Mouse (Mus musculus) testis, adult 2 months (tissue): ENCODE results near the gene Hfe. TPM values are rescaled to one million over a fixed set of nuclear protein-coding genes. Genes with fewer than 3 reads are reported as not detected.

ENCODE experiments used
- H3K27ac ChIP-seq: fragments of 200-500 bp; 2 replicates; pipeline ENCODE4 v1.5.1; 2012; ENCODE audit warnings: low read depth, low read length; ENCODE audit not compliant: control insufficient read depth, insufficient read depth
- H3K27me3 ChIP-seq: fragments of 200-500 bp; 2 replicates; pipeline ENCODE4 v1.6.1; 2012; ENCODE audit warnings: mild to moderate bottlenecking, low read length, moderate library complexity; ENCODE audit not compliant: control insufficient read depth, insufficient read depth
- H3K36me3 ChIP-seq: fragments of 200-500 bp; 2 replicates; pipeline ENCODE4 v1.6.1; 2012; ENCODE audit warnings: mild to moderate bottlenecking, low read length; ENCODE audit not compliant: control insufficient read depth, insufficient read depth
- H3K4me1 ChIP-seq: fragments of 200-500 bp; 2 replicates; pipeline ENCODE4 v1.6.1; 2012; ENCODE audit warnings: low read length; ENCODE audit not compliant: control insufficient read depth, insufficient read depth
- H3K4me3 ChIP-seq: fragments of 200-500 bp; 2 replicates; pipeline ENCODE4 v1.5.1; 2012; ENCODE audit warnings: low read depth, mild to moderate bottlenecking, low read length, moderate library complexity, mixed read lengths; ENCODE audit not compliant: control insufficient read depth
- CTCF ChIP-seq: fragments of 200-500 bp; IDR thresholded peaks from 2 replicates; pipeline ENCODE4 v1.5.1; 2012; ENCODE audit warnings: low read depth, mild to moderate bottlenecking, inconsistent platforms, low read length, moderate library complexity; ENCODE audit not compliant: control insufficient read depth, insufficient read depth, insufficient replicate concordance
- POLR2A ChIP-seq: fragments of 200-500 bp; IDR thresholded peaks from 2 replicates; pipeline ENCODE4 v1.6.1; 2012; ENCODE audit warnings: low read depth, mild to moderate bottlenecking, inconsistent platforms, low read length, moderate library complexity; ENCODE audit not compliant: control insufficient read depth
- polyA plus RNA-seq: library from polyadenylated mRNA; depleted of rRNA; stranded (reverse); fragments of >200 nt; gene quantifications from 2 replicates; pipeline ENCODE4 v1.2.3, GENCODE M21; 2012

Gene Hfe
- polyA plus RNA-seq, 1 experiment = 6.1 TPM

DNA sequence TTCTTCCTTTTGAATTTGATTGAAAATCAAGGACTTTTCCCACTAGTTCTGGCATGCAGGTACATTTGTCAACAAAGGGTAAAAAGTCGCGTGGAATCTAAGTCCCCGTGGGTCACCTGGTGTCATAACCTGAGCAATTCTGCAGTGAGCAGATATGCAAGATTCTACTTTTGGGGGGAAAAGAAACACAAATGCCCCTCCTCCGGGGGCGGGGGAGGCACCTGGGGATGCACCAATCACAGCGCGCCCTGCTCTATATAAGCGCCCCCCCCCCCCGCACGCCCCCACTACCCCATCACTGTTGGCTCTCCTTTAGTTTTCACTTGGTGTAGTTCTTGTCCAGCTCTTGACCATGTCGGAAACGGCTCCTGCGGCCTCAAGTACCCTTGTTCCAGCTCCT, 15.1 kb downstream of the Hfe start, which contains the start of gene Hist1h1t:
TSS of gene Hist1h1t (plus strand) at position 301 of the 400 bp plus-strand sequence.
- Histone ChIP-seq H3K27me3 (no peaks in the 10 kb centered on the region), H3K36me3 (no peaks in the 10 kb centered on the region), H3K27ac (peak within 1 kb of the TSS; percentile 93), H3K4me3 (peak within 1 kb of the TSS; percentile 76), H3K4me1 (peaks cover 13% of the 10 kb centered on the region)
- no peak for TF ChIP-seq CTCF
- no peak; the same call in 1 of the 2 replicates for TF ChIP-seq POLR2A

GRCm38 (mm10) chr13:23694956-23695355, 15.7 kb downstream of the Hfe start:
- Histone ChIP-seq H3K4me3 (peak overlapping the region; percentile 39; the same call in 1 of the 2 replicates), H3K27me3 (no peaks in the 10 kb centered on the region), H3K36me3 (no peaks in the 10 kb centered on the region), H3K27ac (no peak overlapping the region; the same call in 1 of the 2 replicates), H3K4me1 (peaks cover 13% of the 10 kb centered on the region)
- TF ChIP-seq CTCF (no peak), POLR2A (no peak)

DNA sequence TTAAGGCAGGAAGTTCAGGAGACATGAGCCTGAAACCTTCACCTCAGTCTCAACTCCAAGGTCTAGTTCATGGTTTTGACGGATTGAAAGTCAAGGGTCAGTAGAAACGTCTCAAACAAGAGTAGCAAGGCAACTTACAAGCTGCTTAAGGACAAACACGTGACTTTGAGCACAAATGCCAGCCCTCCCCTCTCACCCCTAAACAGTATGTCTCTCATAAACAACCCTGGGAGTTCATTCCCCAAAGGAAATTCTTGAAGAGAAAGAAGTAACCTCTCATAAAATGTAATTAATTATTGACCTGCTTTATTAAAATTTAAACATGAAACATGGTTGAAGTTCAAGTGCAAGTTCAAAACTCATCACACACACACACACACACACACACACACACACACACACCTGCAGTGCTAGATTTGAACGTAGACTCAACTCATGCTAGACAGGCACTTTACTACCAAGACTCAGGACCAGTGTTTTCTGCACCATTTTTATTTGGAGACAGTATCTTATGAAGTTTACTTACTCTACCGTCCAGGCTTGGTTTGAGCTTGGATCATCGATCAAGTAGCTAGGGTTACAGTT, 16.7 kb downstream of the Hfe start:
- no peak overlapping the region for H3K27ac ChIP-seq
- no peaks in the 10 kb centered on the region for H3K36me3 ChIP-seq
- peaks cover 13% of the 10 kb centered on the region for H3K4me1 ChIP-seq
- H3K4me3 ChIP-seq = no peak overlapping the region
- TF ChIP-seq CTCF (no peak), POLR2A (no peak)
- H3K27me3 ChIP-seq = no peaks in the 10 kb centered on the region

DNA sequence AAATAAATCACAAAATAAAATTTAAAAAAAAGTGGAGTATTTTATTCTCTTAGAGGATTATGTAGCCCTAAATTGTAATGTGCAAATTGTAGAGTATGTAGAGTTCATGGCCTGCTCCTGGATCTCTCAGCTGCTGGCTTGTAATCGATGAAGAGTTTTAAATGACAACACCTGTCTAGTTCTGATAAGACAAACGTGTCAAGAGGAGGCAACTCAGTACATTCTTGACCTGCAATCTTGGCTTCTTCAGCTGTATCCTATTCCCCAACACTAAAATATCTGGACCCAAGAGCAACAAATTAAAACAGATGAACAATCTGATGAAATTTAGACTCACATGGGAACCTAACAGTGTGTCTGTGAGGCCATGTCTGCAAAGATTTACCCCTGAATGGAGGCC, 21.2 kb downstream of the Hfe start:
- TF ChIP-seq POLR2A (no peak), CTCF (no peak)
- no peaks in the 10 kb centered on the region for H3K36me3 ChIP-seq
- H3K4me3 ChIP-seq = no peak overlapping the region
- no peaks in the 10 kb centered on the region; the same call in 1 of the 2 replicates for H3K4me1 ChIP-seq
- no peaks in the 10 kb centered on the region for H3K27me3 ChIP-seq
- H3K27ac ChIP-seq = no peak overlapping the region

GRCm38 (mm10) chr13:23688956-23689355, 21.7 kb downstream of the Hfe start:
- no peak overlapping the region for H3K4me3 ChIP-seq
- no peaks in the 10 kb centered on the region; the same call in 1 of the 2 replicates for H3K4me1 ChIP-seq
- no peaks in the 10 kb centered on the region for H3K27me3 ChIP-seq
- H3K27ac ChIP-seq = no peak overlapping the region
- no peaks in the 10 kb centered on the region for H3K36me3 ChIP-seq
- TF ChIP-seq POLR2A (no peak), CTCF (no peak)

DNA sequence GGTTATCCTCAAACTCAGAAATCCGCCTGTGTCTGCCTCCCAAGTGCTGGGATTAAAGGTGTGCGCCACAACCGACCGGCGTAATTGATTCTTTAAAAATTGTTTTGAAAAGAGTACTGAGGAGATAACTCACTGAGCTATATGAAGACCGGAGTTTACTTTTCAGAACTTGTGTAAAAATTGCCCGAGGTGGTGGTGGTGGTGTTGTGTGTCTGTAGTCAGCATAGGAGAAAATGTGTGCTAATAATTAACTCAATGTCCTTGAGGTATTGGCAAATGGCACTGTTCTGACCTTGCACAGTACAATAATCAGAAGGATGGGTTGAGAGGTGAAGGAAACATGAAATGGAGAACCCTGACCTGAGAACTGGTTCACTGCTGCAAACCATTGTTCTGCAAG, 22.7 kb downstream of the Hfe start:
- no peaks in the 10 kb centered on the region for H3K36me3 ChIP-seq
- no peaks in the 10 kb centered on the region for H3K27me3 ChIP-seq
- no peak overlapping the region for H3K4me3 ChIP-seq
- no peak overlapping the region for H3K27ac ChIP-seq
- TF ChIP-seq CTCF (no peak), POLR2A (no peak)
- peaks cover 1% of the 10 kb centered on the region; the same call in 1 of the 2 replicates for H3K4me1 ChIP-seq

DNA sequence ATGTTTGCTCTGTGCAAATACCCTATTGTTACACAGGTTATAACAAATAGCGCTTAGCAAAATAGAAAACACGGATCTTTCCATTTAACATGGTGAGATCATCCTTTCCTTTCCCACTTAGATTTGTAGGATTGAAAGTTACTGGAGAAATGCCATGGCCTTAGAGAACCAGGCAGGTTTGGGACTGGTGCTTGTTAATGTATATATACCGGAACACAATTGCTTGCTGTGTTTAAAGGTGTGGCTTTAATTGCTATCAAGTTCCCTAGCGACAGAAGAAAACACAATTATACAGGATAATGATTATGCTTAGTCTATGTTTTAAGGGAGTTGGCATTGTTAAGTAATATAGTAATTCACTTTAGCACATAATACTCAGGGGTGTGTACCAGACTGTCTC, 23.5 kb downstream of the Hfe start:
- Histone ChIP-seq H3K4me3 (no peak overlapping the region), H3K27ac (no peak overlapping the region), H3K4me1 (peaks cover 4% of the 10 kb centered on the region; the same call in 1 of the 2 replicates), H3K36me3 (no peaks in the 10 kb centered on the region), H3K27me3 (no peaks in the 10 kb centered on the region)
- TF ChIP-seq CTCF (no peak), POLR2A (no peak)
